Mouse (Mus musculus): ENCODE data around the gene Zc3h7b. TPM values are rescaled to one million over a fixed set of nuclear protein-coding genes. Genes with fewer than 3 reads are reported as not detected.

Zc3h7b gene
- polyA plus RNA-seq, 1 experiment from 2014 or later = 63.8 TPM

DNA sequence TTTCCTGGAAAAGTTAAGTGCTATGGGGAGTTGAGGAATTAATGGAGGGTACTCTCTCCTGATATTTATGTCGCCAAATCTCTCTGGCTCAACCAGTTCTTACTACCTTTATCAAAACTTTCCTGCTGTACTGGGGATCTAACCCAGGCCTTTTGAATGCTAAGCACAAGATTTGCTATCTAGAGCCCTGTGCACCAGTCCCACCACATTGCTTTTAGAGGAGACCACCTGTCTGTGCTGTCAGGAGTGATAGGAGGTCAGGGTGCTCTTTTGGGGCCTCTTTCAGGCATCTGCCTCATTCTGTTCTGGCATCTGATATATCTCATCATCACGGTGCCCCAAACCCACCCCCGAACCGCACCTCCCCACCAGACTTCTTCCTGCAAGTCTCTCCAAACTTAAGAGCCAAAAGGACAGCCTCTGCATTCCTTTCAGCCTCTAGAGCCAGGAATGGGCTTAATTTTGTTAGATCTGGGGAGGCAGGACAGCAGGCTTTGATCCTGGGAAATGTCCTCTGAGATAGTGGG, 58.6 kb downstream of the Zc3h7b start:
- no peaks in the 10 kb centered on the region for H3K36me3 ChIP-seq (ENCODE audit: control insufficient read depth, insufficient read depth, low read length)
- H3K4me1 ChIP-seq (ENCODE audit: control insufficient read depth, insufficient read depth, low read length) = peaks cover 15% of the 10 kb centered on the region
- ATAC-seq (ENCODE audit: low FRiP score, low TSS enrichment) (no peak), DNase-seq (no peak)
- WGBS = 63% methylated on average over 4 of the region's 4 CpGs
- no peak overlapping the region; the same call in 1 of the 2 replicates for H3K4me2 ChIP-seq (ENCODE audit: low read length)
- no peaks in the 10 kb centered on the region for H3K9me3 ChIP-seq (ENCODE audit: control insufficient read depth, low read length)
- H3K9ac ChIP-seq (replicated peaks; ENCODE audit: low read length) = no peak overlapping the region
- H3K27ac ChIP-seq (replicated peaks; ENCODE audit: low read depth, low read length) = no peak overlapping the region
- no peak overlapping the region for H3K4me3 ChIP-seq (replicated peaks; ENCODE audit: low read depth, low read length)
- no peaks in the 10 kb centered on the region for H3K27me3 ChIP-seq (ENCODE audit: control insufficient read depth, insufficient read depth, low read length)

DNA sequence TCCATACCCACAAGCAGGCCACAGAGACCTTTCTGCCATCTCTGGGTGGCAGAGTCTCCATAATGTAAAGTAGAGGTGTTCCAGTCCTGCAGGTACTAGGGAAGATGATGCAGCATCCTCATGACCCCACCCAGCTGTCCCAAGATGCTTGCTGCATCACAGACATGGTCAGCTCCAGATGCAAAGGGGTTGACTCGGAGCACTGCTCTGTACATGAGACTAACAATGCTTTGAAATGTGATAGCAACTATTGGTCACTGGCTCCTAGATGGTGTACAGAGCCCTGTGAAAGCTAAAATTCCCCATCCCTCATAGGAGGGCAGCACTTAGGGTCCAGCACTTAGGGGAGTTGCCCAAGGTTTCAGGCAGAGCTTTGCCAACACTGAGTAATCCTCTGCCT, 59.3 kb downstream of the Zc3h7b start:
- ATAC-seq (ENCODE audit: low FRiP score, low TSS enrichment) (no peak), DNase-seq (no peak)
- Histone ChIP-seq H3K9ac (replicated peaks; ENCODE audit: low read length) (no peak overlapping the region), H3K4me2 (ENCODE audit: low read length) (no peak overlapping the region), H3K9me3 (ENCODE audit: control insufficient read depth, low read length) (no peaks in the 10 kb centered on the region), H3K27me3 (ENCODE audit: control insufficient read depth, insufficient read depth, low read length) (no peaks in the 10 kb centered on the region), H3K27ac (replicated peaks; ENCODE audit: low read depth, low read length) (no peak overlapping the region), H3K4me3 (replicated peaks; ENCODE audit: low read depth, low read length) (no peak overlapping the region), H3K36me3 (ENCODE audit: control insufficient read depth, insufficient read depth, low read length) (no peaks in the 10 kb centered on the region), H3K4me1 (ENCODE audit: control insufficient read depth, insufficient read depth, low read length) (peaks cover 15% of the 10 kb centered on the region)
- WGBS = 73% methylated on average over 1 of the region's 1 CpGs

DNA sequence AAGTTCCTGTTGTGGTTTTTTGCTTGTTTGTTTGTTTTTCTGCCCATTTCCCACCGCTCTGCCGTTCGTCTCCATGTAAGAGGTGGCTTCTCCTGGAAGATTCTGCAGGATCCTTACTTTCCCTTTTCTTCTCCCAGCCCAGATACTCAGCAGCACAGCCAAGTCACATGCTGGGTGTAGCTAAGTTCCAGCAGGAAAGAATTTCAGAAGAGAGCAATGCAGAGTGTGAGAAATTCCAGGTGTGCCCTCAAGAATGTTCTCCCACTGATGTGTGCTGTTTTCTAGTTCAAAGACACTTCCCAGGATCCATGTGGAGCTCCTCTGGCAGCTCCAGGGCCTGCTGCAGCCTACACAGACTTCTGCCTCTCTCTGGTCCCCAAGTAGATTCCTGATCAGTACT, 60.0 kb downstream of the Zc3h7b start:
- Histone ChIP-seq H3K4me2 (ENCODE audit: low read length) (no peak overlapping the region), H3K9ac (replicated peaks; ENCODE audit: low read length) (no peak overlapping the region), H3K9me3 (ENCODE audit: control insufficient read depth, low read length) (no peaks in the 10 kb centered on the region), H3K27ac (replicated peaks; ENCODE audit: low read depth, low read length) (no peak overlapping the region), H3K27me3 (ENCODE audit: control insufficient read depth, insufficient read depth, low read length) (no peaks in the 10 kb centered on the region), H3K4me1 (ENCODE audit: control insufficient read depth, insufficient read depth, low read length) (peaks cover 17% of the 10 kb centered on the region), H3K4me3 (replicated peaks; ENCODE audit: low read depth, low read length) (no peak overlapping the region), H3K36me3 (ENCODE audit: control insufficient read depth, insufficient read depth, low read length) (no peaks in the 10 kb centered on the region)
- ATAC-seq (ENCODE audit: low FRiP score, low TSS enrichment) (no peak), DNase-seq (no peak)
- WGBS = 89% methylated on average over 3 of the region's 3 CpGs

DNA sequence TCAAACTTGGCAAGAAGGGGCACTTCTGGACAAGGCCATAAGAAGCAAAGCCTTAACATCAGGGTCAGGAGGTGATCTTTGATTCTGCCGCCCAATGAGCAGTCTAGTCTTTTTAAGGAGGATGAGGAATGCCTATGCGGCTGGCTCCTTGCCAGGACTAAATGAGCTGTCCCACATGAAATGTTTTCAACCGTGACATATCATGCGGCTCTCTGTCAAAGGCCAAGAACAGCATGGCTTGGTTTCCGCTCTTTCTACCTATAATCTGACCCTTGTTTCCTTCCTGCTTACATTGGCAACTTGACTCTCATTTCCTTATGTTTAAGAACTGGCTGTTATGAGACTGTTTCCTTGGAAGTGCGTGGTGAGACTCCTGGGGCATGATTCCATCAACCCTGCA, 60.8 kb downstream of the Zc3h7b start:
- no peak overlapping the region for H3K4me3 ChIP-seq (replicated peaks; ENCODE audit: low read depth, low read length)
- peaks cover 24% of the 10 kb centered on the region for H3K4me1 ChIP-seq (ENCODE audit: control insufficient read depth, insufficient read depth, low read length)
- H3K9me3 ChIP-seq (ENCODE audit: control insufficient read depth, low read length) = no peaks in the 10 kb centered on the region
- no peak overlapping the region for H3K4me2 ChIP-seq (ENCODE audit: low read length)
- no peak overlapping the region for H3K27ac ChIP-seq (replicated peaks; ENCODE audit: low read depth, low read length)
- no peak overlapping the region for H3K9ac ChIP-seq (replicated peaks; ENCODE audit: low read length)
- no peaks in the 10 kb centered on the region for H3K27me3 ChIP-seq (ENCODE audit: control insufficient read depth, insufficient read depth, low read length)
- peak; percentile 21 for DNase-seq
- WGBS = 45% methylated on average over 6 of the region's 6 CpGs
- ATAC-seq (ENCODE audit: low FRiP score, low TSS enrichment) = no peak
- no peaks in the 10 kb centered on the region for H3K36me3 ChIP-seq (ENCODE audit: control insufficient read depth, insufficient read depth, low read length)

DNA sequence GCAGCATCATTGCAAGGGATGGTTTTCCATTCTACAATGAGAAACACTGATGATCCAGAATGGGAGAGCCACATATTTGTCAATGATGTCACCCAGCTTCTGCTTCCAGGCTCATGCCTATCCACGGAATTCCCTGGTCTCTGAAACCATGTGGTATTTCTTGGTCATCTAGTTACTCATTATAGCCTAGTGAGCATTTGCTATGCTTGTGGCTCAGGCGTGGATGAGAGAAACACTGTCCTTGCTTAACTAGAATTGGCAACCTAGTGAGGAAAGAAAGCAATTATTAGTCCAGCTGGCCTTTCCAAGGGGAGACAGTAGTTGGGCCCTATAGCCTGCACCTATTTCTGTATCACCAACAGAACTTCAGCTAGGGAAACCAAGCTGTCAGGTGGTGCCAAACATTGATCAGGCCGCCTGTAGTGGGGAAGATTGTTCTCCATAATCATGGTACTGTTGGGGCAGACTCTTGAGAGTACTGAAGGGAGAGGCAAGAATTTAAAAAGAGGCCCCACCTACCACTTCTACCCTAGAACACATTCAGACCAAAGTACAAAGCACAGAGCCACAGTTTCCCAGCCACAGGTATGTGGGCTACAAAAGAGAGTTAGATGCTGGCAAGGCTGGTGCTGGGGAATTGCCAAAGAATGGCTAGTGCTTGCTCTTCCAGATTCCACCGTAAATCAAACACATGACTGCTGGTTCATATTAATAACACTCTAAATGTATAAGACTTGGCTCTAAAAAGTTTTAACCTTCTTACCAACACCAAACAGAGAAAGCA, 62.0 kb downstream of the Zc3h7b start:
- no peak for ATAC-seq (ENCODE audit: low FRiP score, low TSS enrichment)
- H3K9ac ChIP-seq (replicated peaks; ENCODE audit: low read length) = no peak overlapping the region
- WGBS = 84% methylated on average over 4 of the region's 4 CpGs
- DNase-seq = no peak
- no peak overlapping the region for H3K27ac ChIP-seq (replicated peaks; ENCODE audit: low read depth, low read length)
- no peaks in the 10 kb centered on the region for H3K36me3 ChIP-seq (ENCODE audit: control insufficient read depth, insufficient read depth, low read length)
- H3K27me3 ChIP-seq (ENCODE audit: control insufficient read depth, insufficient read depth, low read length) = no peaks in the 10 kb centered on the region
- H3K4me3 ChIP-seq (replicated peaks; ENCODE audit: low read depth, low read length) = no peak overlapping the region
- H3K4me2 ChIP-seq (ENCODE audit: low read length) = no peak overlapping the region
- H3K9me3 ChIP-seq (ENCODE audit: control insufficient read depth, low read length) = no peaks in the 10 kb centered on the region
- peaks cover 24% of the 10 kb centered on the region for H3K4me1 ChIP-seq (ENCODE audit: control insufficient read depth, insufficient read depth, low read length)

DNA sequence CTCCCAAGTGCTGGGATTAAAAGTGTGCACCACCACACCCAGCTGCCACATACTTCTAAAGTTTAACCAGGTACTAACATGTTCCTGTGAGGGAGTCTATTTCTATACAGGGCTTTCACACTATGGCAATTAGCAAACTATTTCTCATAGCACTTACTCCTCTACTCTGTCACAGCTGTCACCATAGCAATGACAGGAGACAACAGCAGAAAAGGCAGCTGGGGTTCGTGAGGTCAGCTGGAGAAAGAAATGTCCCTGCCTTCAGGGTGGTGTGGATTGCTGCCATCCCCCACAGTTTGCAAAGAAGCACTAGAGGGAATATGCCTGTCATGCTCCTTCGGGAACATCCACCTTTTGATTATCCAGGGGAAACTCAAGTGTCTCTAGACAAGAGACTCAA, 63.9 kb downstream of the Zc3h7b start:
- Histone ChIP-seq H3K27me3 (ENCODE audit: control insufficient read depth, insufficient read depth, low read length) (no peaks in the 10 kb centered on the region), H3K36me3 (ENCODE audit: control insufficient read depth, insufficient read depth, low read length) (no peaks in the 10 kb centered on the region), H3K4me2 (ENCODE audit: low read length) (no peak overlapping the region), H3K27ac (replicated peaks; ENCODE audit: low read depth, low read length) (no peak overlapping the region), H3K4me3 (replicated peaks; ENCODE audit: low read depth, low read length) (no peak overlapping the region), H3K9me3 (ENCODE audit: control insufficient read depth, low read length) (no peaks in the 10 kb centered on the region), H3K4me1 (ENCODE audit: control insufficient read depth, insufficient read depth, low read length) (peaks cover 23% of the 10 kb centered on the region), H3K9ac (replicated peaks; ENCODE audit: low read length) (no peak overlapping the region)
- no peak for ATAC-seq (ENCODE audit: low FRiP score, low TSS enrichment)
- no peak for DNase-seq
- 76% methylated on average over 2 of the region's 2 CpGs for WGBS

DNA sequence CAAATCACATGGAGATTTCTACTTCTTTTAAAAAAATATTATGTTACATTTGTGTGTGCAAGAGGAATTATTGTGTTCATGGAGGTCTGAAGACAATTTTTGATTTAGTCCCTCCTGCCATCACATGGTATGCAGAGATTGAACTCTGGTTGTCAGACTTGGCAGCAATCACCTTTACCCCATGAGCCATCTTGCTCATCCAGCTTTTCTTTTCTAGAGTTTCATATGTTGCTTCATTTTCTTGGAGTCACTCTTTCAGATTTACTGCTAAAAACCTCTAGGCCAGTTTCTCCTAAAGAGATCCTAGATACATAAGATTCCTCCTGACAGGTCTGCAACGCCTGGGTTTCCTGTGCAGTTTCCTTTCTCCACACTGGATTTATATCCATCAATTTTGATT, 64.7 kb downstream of the Zc3h7b start:
- Histone ChIP-seq H3K27me3 (ENCODE audit: control insufficient read depth, insufficient read depth, low read length) (no peaks in the 10 kb centered on the region), H3K9me3 (ENCODE audit: control insufficient read depth, low read length) (no peaks in the 10 kb centered on the region), H3K4me3 (replicated peaks; ENCODE audit: low read depth, low read length) (peak overlapping the region; percentile 75; the same call in 1 of the 2 replicates), H3K27ac (replicated peaks; ENCODE audit: low read depth, low read length) (peak overlapping the region; percentile 84), H3K9ac (replicated peaks; ENCODE audit: low read length) (peak overlapping the region; percentile 43; the same call in 1 of the 2 replicates), H3K4me2 (ENCODE audit: low read length) (peak overlapping the region; percentile 82), H3K36me3 (ENCODE audit: control insufficient read depth, insufficient read depth, low read length) (no peaks in the 10 kb centered on the region), H3K4me1 (ENCODE audit: control insufficient read depth, insufficient read depth, low read length) (peaks cover 23% of the 10 kb centered on the region)
- 51% methylated on average over 1 of the region's 1 CpGs for WGBS
- no peak for ATAC-seq (ENCODE audit: low FRiP score, low TSS enrichment)
- DNase-seq = no peak

DNA sequence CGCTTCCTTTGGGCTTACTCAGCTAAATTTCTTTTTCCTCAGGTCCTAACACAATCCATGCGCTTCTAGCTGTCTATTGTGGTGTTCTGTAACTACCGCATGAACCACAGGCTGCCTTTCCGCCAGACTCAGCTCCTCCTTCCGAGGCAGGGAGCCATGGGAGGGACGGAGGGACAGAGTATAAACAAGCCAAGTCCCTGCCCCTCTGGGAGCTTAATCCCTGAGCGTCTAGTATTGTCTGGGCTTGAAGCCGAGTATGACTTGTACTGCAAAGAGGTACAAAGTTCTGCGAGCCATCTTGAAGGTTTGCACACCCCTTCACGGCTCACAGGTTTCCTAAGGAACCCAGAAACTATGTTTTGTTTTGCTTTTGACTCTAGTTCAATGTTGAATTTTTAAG, 65.3 kb downstream of the Zc3h7b start:
- peaks cover 23% of the 10 kb centered on the region for H3K4me1 ChIP-seq (ENCODE audit: control insufficient read depth, insufficient read depth, low read length)
- peak overlapping the region; percentile 43 for H3K9ac ChIP-seq (replicated peaks; ENCODE audit: low read length)
- no peaks in the 10 kb centered on the region for H3K9me3 ChIP-seq (ENCODE audit: control insufficient read depth, low read length)
- peaks cover 3% of the 10 kb centered on the region for H3K36me3 ChIP-seq (ENCODE audit: control insufficient read depth, insufficient read depth, low read length)
- peak; percentile 83 for DNase-seq
- whole genome bisulfite sequencing = 1% methylated on average over 10 of the region's 10 CpGs
- H3K4me2 ChIP-seq (ENCODE audit: low read length) = peak overlapping the region; percentile 82
- ATAC-seq (ENCODE audit: low FRiP score, low TSS enrichment) = no peak
- peak overlapping the region; percentile 75 for H3K4me3 ChIP-seq (replicated peaks; ENCODE audit: low read depth, low read length)
- no peaks in the 10 kb centered on the region for H3K27me3 ChIP-seq (ENCODE audit: control insufficient read depth, insufficient read depth, low read length)
- peak overlapping the region; percentile 84 for H3K27ac ChIP-seq (replicated peaks; ENCODE audit: low read depth, low read length)

All from midbrain, embryonic 14.5 days (tissue).